Mouse (Mus musculus) liver, postnatal 0 days (tissue): ENCODE data around the gene Ssna1. TPM values are rescaled to one million over a fixed set of nuclear protein-coding genes. Genes with fewer than 3 reads are reported as not detected.

Experiments used
- ATAC-seq: fragments of 200-750 bp; cut with Nextera tagmentation; 2 replicates; pipeline ENCODE4 v1.8.0; 2017; ENCODE audit warnings: mild to moderate bottlenecking, moderate library complexity
- DNase-seq: peaks from one replicate; pipeline ENCODE4 v3.0.0-alpha.2; 2016
- H3K27ac ChIP-seq: fragments of 300-500 bp; sonication (generic); 2 replicates; pipeline ENCODE4 v1.5.1; 2014; ENCODE audit warnings: antibody characterized with exemption, moderate library complexity, mild to moderate bottlenecking, low read depth
- H3K27me3 ChIP-seq: fragments of 300-500 bp; sonication (generic); 2 replicates; pipeline ENCODE4 v1.6.1; 2014; ENCODE audit warnings: low read length, control low read depth, mixed read lengths; ENCODE audit not compliant: insufficient read depth
- H3K36me3 ChIP-seq: fragments of 300-500 bp; sonication (generic); replicated peaks from 2 replicates; pipeline ENCODE4 v1.6.1; 2014; ENCODE audit warnings: mild to moderate bottlenecking, control low read depth, low read length, moderate library complexity, mixed read lengths; ENCODE audit not compliant: insufficient read depth
- H3K4me1 ChIP-seq: fragments of 300-500 bp; sonication (generic); 2 replicates; pipeline ENCODE4 v1.6.1; 2014; ENCODE audit warnings: antibody characterized with exemption, mild to moderate bottlenecking, control low read depth; ENCODE audit not compliant: insufficient read depth
- H3K4me2 ChIP-seq: fragments of 300-500 bp; sonication (generic); 2 replicates; pipeline ENCODE4 v1.6.1; 2014; ENCODE audit warnings: low read depth, mild to moderate bottlenecking, low read length, moderate library complexity, mixed read lengths
- H3K4me3 ChIP-seq: fragments of 300-500 bp; sonication (generic); 2 replicates; pipeline ENCODE4 v1.5.1; 2014; ENCODE audit warnings: low read depth, low read length
- H3K9ac ChIP-seq: fragments of 300-500 bp; sonication (generic); replicated peaks from 2 replicates; pipeline ENCODE4 v1.6.1; 2014; ENCODE audit warnings: mild to moderate bottlenecking, moderate library complexity
- H3K9me3 ChIP-seq: fragments of 300-500 bp; sonication (generic); 2 replicates; pipeline ENCODE4 v1.6.1; 2016; ENCODE audit warnings: mild to moderate bottlenecking, control low read depth, low read length, mixed read lengths
- CTCF ChIP-seq: sonication (generic); IDR thresholded peaks from 2 replicates; pipeline ENCODE4 v1.5.1; 2016; ENCODE audit warnings: antibody characterized with exemption, low read depth
- EP300 ChIP-seq: IDR thresholded peaks from 2 replicates; pipeline ENCODE4 v1.6.1; 2016; ENCODE audit warnings: antibody characterized with exemption, low read depth, mild to moderate bottlenecking
- WGBS: fragments of 180-500 bp; shearing (Covaris S2); extraction: QIAGEN DNeasy Blood & Tissue Kit; methylation state at CpG from one replicate; pipeline ENCODE4 v1.1.7; 2014; ENCODE audit not compliant: insufficient replicate concordance; 5-methylcytosine and 5-hydroxymethylcytosine counted together
- polyA plus RNA-seq: library from polyadenylated mRNA; unstranded; fragments of >200 nt; fragmentation: Nextera tagmentation; extraction: Ambion mirVana; gene quantifications from 2 replicates; pipeline ENCODE4 v1.2.1, GENCODE M21; 2015

Ssna1 gene
- polyA plus RNA-seq, 1 experiment from 2014 or later: 81.7 TPM

DNA sequence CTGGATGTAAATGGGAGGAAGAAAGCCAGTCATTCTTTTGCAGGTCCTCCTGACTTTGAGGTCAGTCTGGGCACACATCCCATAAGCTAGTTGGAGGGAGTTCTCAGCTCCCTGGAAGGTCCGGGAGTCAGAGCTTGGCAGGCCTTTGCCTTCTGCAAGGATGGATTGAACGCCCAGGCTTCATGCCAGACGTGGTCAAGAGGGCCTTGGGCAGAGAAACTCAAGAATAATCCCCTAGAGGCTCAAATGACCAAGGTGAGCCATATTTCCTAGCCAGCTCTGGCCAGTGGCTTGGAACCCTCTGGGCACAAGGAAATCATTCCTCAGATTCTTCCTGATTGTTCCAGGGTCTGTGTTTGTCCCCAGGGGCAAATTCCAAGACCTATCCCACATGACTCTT lies 7.4 kb downstream of the Ssna1 start:
- 71% methylated on average over 3 of the region's 3 CpGs for WGBS
- H3K27ac ChIP-seq: peak overlapping the region; percentile 12; the same call in 1 of the 2 replicates
- no peak for ATAC-seq

DNA sequence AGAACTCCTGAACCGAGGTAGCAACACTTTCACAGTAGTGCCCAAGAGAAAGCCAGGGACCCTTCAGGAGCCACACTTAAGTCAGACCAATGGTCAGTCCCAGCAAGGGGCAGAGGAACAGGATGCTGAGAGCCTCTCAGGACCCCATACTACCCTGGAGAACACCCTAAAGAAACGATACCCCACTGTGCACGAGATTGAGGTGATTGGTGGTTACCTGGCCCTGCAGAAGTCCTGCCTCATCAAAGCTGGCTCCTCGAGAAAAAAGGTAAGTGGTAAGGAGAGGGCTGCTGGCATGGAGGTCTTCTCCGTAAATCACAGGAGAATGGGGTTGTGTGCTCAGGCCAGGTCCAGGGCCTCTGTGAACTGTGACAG lies 8.0 kb downstream of the Ssna1 start:
- Histone ChIP-seq H3K27ac (no peak overlapping the region), H3K9me3 (no peaks in the 10 kb centered on the region), H3K4me2 (peak overlapping the region; percentile 93), H3K4me1 (peaks cover 57% of the 10 kb centered on the region), H3K4me3 (0 out of 2 replicates have a peak overlapping the region, but pooled peaks have one; percentile 13), H3K9ac (peak overlapping the region; percentile 21; the same call in 1 of the 2 replicates), H3K27me3 (no peaks in the 10 kb centered on the region), H3K36me3 (peaks cover 7% of the 10 kb centered on the region)
- DNase-seq (no peak), ATAC-seq (no peak)
- WGBS: 74% methylated on average over 5 of the region's 5 CpGs
- TF ChIP-seq CTCF (no peak), EP300 (no peak)

More for the DNA sequence above, 7.4 kb downstream of the Ssna1 start:
- peak overlapping the region; percentile 13; the same call in 1 of the 2 replicates for H3K4me3 ChIP-seq
- H3K9me3 ChIP-seq: no peaks in the 10 kb centered on the region
- peaks cover 12% of the 10 kb centered on the region for H3K36me3 ChIP-seq
- H3K27me3 ChIP-seq: no peaks in the 10 kb centered on the region
- no peak for DNase-seq
- H3K9ac ChIP-seq: 0 out of 2 replicates have a peak overlapping the region, but pooled peaks have one; percentile 38
- TF ChIP-seq EP300 (no peak), CTCF (no peak)
- peaks cover 57% of the 10 kb centered on the region for H3K4me1 ChIP-seq
- peak overlapping the region; percentile 93 for H3K4me2 ChIP-seq

DNA sequence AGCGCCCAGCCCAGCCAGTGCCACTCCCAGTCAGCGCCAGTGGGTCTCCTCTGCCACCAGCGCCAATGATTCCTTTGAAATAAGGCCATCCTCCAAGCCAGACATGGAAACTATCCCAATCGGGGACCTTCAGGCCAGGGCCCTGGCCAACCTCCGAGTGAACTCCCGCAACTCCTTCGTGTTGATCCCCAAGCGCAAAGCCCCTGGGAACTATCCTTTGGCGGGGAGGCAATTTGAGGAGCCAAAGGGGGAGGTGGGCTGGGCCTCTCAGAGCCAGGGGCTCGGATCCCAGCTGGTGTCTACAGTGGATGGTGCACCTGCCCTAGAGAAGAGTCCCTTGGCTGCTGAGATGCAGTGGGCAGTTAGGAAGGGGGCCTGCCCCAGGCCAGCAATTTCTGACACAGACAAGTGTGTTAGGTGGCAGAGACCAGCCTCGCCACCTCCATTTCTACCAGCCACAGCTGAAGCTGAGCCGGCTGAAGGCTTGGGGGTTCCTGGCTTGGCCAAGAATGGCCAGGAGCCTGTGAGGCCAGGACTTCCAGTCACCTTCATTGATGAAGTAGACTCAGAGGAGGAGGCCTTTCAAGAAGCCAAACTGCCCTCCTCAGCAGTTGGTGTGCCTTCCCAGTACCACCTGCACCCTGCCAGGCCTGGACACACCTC lies 8.5 kb downstream of the Ssna1 start:
- 34% methylated on average over 11 of the region's 12 CpGs for WGBS
- TF ChIP-seq EP300: no peak
- no peak for TF ChIP-seq CTCF
- H3K9me3 ChIP-seq: no peaks in the 10 kb centered on the region
- peak overlapping the region; percentile 74 for H3K9ac ChIP-seq
- H3K4me3 ChIP-seq: peak overlapping the region; percentile 86
- DNase-seq: no peak
- H3K27ac ChIP-seq: 0 out of 2 replicates have a peak overlapping the region, but pooled peaks have one; percentile 0
- H3K27me3 ChIP-seq: no peaks in the 10 kb centered on the region
- peaks cover 57% of the 10 kb centered on the region for H3K4me1 ChIP-seq
- no peak for ATAC-seq
- 0 out of 2 replicates have a peak, but pooled peaks cover 2% of the 10 kb centered on the region for H3K36me3 ChIP-seq
- peak overlapping the region; percentile 93 for H3K4me2 ChIP-seq

DNA sequence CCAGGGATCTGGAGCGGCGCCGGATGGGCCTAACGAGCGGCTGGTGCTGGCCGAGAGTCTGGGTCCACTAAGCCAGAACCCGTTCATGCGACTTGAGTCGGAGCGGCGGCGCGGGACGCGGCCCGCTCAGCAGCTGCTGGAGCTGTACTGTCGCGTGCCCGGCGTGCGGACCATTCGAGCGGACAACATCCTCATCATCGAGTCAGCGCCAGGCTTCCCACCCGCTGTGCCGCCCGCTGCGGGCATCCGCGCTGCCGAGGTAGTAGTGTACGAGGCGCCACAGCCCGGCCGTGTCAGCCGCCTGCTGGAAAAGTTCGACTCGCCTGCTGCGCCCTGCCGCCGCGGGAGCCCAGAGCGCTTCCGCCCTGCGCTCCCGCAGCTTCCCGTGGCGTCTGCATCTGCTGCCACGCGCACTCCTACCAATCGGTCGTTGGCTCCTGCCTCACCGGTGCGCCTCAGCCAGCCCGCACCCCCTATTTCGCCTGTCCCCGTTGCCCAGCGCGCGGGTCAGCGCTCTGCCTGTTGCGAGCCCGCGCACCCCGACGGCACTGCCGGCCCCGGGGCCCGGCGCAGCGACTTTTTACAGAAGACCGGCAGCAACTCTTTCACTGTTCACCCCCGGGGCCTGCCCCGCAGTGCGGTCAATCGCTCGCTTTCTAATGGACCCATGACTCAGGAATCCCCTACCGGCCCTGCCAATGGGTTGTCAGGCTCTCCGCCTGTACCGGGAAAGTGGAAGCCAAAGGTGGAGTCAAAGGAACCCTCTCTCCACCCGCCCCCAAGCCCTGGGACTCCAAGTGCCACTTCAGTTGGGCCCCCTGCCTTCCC lies 9.2 kb downstream of the Ssna1 start:
- Histone ChIP-seq H3K9me3 (no peaks in the 10 kb centered on the region), H3K4me1 (peaks cover 55% of the 10 kb centered on the region), H3K4me2 (peak overlapping the region; percentile 93), H3K36me3 (0 out of 2 replicates have a peak, but pooled peaks cover 2% of the 10 kb centered on the region), H3K27me3 (no peaks in the 10 kb centered on the region), H3K9ac (peak overlapping the region; percentile 74), H3K27ac (peak overlapping the region; percentile 52), H3K4me3 (peak overlapping the region; percentile 86)
- ATAC-seq: peak; percentile 15
- TF ChIP-seq EP300 (no peak), CTCF (0 out of 2 replicates have a peak, but pooled peaks have one; percentile 7)
- DNase-seq: peak; percentile 56
- 1% methylated on average over 79 of the region's 82 CpGs for WGBS

DNA sequence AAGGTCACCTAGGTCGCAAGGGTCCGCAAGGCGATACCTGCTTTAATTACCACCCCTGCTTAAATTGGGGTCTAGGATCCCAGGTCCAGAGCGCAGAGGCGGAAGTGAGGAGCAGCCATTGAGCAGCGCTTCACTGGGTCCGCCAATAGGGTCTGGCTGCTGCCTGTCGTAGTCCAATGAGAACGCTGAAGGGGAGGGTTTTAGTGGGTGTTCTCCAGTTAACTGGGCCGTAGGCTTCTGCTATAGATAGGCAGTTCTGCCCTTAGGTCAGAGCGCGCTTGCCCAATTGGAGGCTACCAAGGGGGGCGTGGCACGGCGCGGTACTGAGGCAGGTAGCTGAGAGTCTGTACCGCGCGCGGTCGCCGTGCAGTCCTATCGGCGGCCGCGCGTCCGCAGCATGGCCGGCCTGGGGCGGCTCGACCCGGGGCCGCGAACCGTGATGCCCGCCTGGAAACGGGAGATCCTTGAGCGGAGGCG lies 9.9 kb downstream of the Ssna1 start, which contains the start of gene Tprn:
Gene Tprn (plus strand): TSS at position 328 of the 477 bp plus-strand sequence.
- DNase-seq: peak; percentile 96
- H3K9ac ChIP-seq: peak within 1 kb of the TSS; percentile 74
- peak within 1 kb of the TSS; percentile 86 for H3K4me3 ChIP-seq
- under 1% methylated on average over 39 of the region's 39 CpGs for WGBS
- peak; percentile 93 for ATAC-seq
- H3K4me2 ChIP-seq: peak within 1 kb of the TSS; percentile 93
- TF ChIP-seq EP300: peak; percentile 49
- no peak for TF ChIP-seq CTCF
- peak within 1 kb of the TSS; percentile 61 for H3K27ac ChIP-seq
- H3K9me3 ChIP-seq: no peaks in the 10 kb centered on the region
- no peaks in the 10 kb centered on the region for H3K36me3 ChIP-seq
- H3K4me1 ChIP-seq: peaks cover 48% of the 10 kb centered on the region
- no peaks in the 10 kb centered on the region for H3K27me3 ChIP-seq

DNA sequence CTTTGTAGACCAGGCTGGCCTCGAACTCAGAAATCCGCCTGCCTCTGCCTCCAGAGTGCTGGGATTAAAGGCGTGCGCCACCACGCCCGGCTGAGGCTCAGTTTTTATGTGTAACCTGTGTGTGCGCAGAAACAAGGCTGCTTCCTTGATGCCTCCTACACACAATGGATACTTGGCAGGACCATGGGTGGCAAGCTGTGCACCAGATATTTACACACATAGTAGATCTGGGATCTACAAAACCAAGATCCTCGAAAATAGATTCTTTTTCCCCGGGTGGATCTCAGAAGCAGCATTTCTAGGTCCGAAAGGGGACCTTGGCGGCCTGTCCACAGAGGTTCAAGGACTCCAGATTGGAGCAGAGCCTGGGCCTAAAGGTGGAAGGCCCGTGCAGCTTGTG lies 10.4 kb downstream of the Ssna1 start:
- TF ChIP-seq EP300 (no peak), CTCF (no peak)
- H3K9me3 ChIP-seq: no peaks in the 10 kb centered on the region
- peak overlapping the region; percentile 93 for H3K4me2 ChIP-seq
- peaks cover 43% of the 10 kb centered on the region for H3K4me1 ChIP-seq
- H3K27me3 ChIP-seq: no peaks in the 10 kb centered on the region
- 35% methylated on average over 11 of the region's 12 CpGs for WGBS
- H3K4me3 ChIP-seq: peak overlapping the region; percentile 86
- no peaks in the 10 kb centered on the region for H3K36me3 ChIP-seq
- H3K9ac ChIP-seq: peak overlapping the region; percentile 70
- ATAC-seq (peak; percentile 10), DNase-seq (no peak)
- peak overlapping the region; percentile 61 for H3K27ac ChIP-seq
